Mouse (Mus musculus): ENCODE measurements at regions not wholly inside any gene's neighbourhood (a gene's known extent, or its start where the extent isn't known, plus 50 kb on each side); places are given as distances from the start of the nearest gene placed in this dataset.

GRCm38 (mm10) chr13:72924560-72925135 is 296.0 kb downstream of the Irx2 start:
- intact Hi-C loops (cut with DNase I), result no loop called here

GRCm38 (mm10) chr13:72937246-72937645 is 308.6 kb downstream of the Irx2 start:
- intact Hi-C loops (cut with DNase I), result no loop called here
- no peak for DNase-seq

More at GRCm38 (mm10) chr13:72924560-72925135, 296.0 kb downstream of the Irx2 start:
- DNase-seq, result no peak

- DNase-seq, result no peak
- intact Hi-C loops (cut with DNase I), result no loop called here
These were observed 309.7 kb downstream of the Irx2 start for GRCm38 (mm10) chr13:72938156-72938874.

GRCm38 (mm10) chr13:72947374-72948165 is 312.7 kb upstream of the Irx4 start:
- intact Hi-C loops (cut with DNase I), result no loop called here
- no peak for DNase-seq

- DNase-seq, result no peak
- intact Hi-C loops (cut with DNase I), result no loop called here
These were observed 301.4 kb upstream of the Irx4 start for GRCm38 (mm10) chr13:72958616-72959518.

- no peak for DNase-seq
- intact Hi-C loops (cut with DNase I), result no loop called here
These were observed 299.0 kb upstream of the Irx4 start for GRCm38 (mm10) chr13:72961291-72961690.

GRCm38 (mm10) chr13:72972165-72972564 is 288.1 kb upstream of the Irx4 start:
- intact Hi-C loops (cut with DNase I), result no loop called here
- no peak for DNase-seq

GRCm38 (mm10) chr13:72972894-72973293 is 287.4 kb upstream of the Irx4 start:
- intact Hi-C loops (cut with DNase I), result no loop called here
- no peak for DNase-seq

GRCm38 (mm10) chr13:72977213-72977612 is 283.1 kb upstream of the Irx4 start:
- no peak for DNase-seq
- intact Hi-C loops (cut with DNase I), result no loop called here

- no peak for DNase-seq
These were observed 282.3 kb upstream of the Irx4 start for GRCm38 (mm10) chr13:72977971-72978370.

GRCm38 (mm10) chr13:72978966-72979365 is 281.3 kb upstream of the Irx4 start:
- DNase-seq, result no peak
- intact Hi-C loops (cut with DNase I), result no loop called here

More at GRCm38 (mm10) chr13:72977971-72978370, 282.3 kb upstream of the Irx4 start:
- intact Hi-C loops (cut with DNase I), result no loop called here

GRCm38 (mm10) chr13:72992589-72993409 is 267.5 kb upstream of the Irx4 start:
- intact Hi-C loops (cut with DNase I), result no loop called here
- DNase-seq, result no peak

GRCm38 (mm10) chr13:72993410-72993858 is 266.8 kb upstream of the Irx4 start:
- DNase-seq, result no peak
- intact Hi-C loops (cut with DNase I), result no loop called here

- no peak for DNase-seq
- intact Hi-C loops (cut with DNase I), result no loop called here
These were observed 265.7 kb upstream of the Irx4 start for GRCm38 (mm10) chr13:72994538-72994937.

GRCm38 (mm10) chr13:73008856-73009546 is 251.3 kb upstream of the Irx4 start:
- no peak for DNase-seq
- intact Hi-C loops (cut with DNase I), result no loop called here

GRCm38 (mm10) chr13:73009547-73010475 is 250.5 kb upstream of the Irx4 start:
- intact Hi-C loops (cut with DNase I), result no loop called here
- no peak for DNase-seq

- intact Hi-C loops (cut with DNase I), result no loop called here
- no peak for DNase-seq
These were observed 241.1 kb upstream of the Irx4 start for GRCm38 (mm10) chr13:73019181-73019580.

GRCm38 (mm10) chr13:73031217-73031616 is 229.1 kb upstream of the Irx4 start:
- intact Hi-C loops (cut with DNase I), result loop anchor here (5.0 kb wide), 1 partner anchor 1924 kb away; no protein-coding TSS in a partner anchor
- DNase-seq, result no peak
